Mouse (Mus musculus) limb, embryonic 12.5 days (tissue): ENCODE measurements around the gene Slc15a1. TPM values are rescaled to one million over a fixed set of nuclear protein-coding genes. Genes with fewer than 3 reads are reported as not detected.
"Not testable (repeated sequence)": the region's sequence is repeated elsewhere in the genome, so short reads cannot be mapped to it uniquely, and the experiment has no call there.

Experiments
- ATAC-seq: fragments of 200-750 bp; cut with Nextera tagmentation; 2 replicates; pipeline ENCODE4 v1.8.0; 2017; ENCODE audit warnings: low read depth, moderate TSS enrichment; ENCODE audit not compliant: insufficient number of reproducible peaks, insufficient read depth, low FRiP score, low TSS enrichment
- H3K27ac ChIP-seq: fragments of 300-500 bp; sonication (generic); 2 replicates; pipeline ENCODE4 v1.5.1; 2016; ENCODE audit warnings: mild to moderate bottlenecking, moderate library complexity
- H3K27me3 ChIP-seq: fragments of 300-500 bp; sonication (generic); 2 replicates; pipeline ENCODE4 v1.6.1; 2016; ENCODE audit warnings: mild to moderate bottlenecking, moderate library complexity
- H3K36me3 ChIP-seq: fragments of 300-500 bp; sonication (generic); 2 replicates; pipeline ENCODE4 v1.6.1; 2016; ENCODE audit warnings: mild to moderate bottlenecking, moderate library complexity
- H3K4me1 ChIP-seq: fragments of 300-500 bp; sonication (generic); replicated peaks from 2 replicates; pipeline ENCODE4 v1.6.1; 2016
- H3K4me2 ChIP-seq: fragments of 300-500 bp; sonication (generic); 2 replicates; pipeline ENCODE4 v1.6.1; 2016; ENCODE audit warnings: mild to moderate bottlenecking, moderate library complexity
- H3K4me3 ChIP-seq: fragments of 300-500 bp; sonication (generic); replicated peaks from 2 replicates; pipeline ENCODE4 v1.5.1; 2016; ENCODE audit warnings: mild to moderate bottlenecking
- H3K9ac ChIP-seq: fragments of 300-500 bp; sonication (generic); replicated peaks from 2 replicates; pipeline ENCODE4 v1.6.1; 2016; ENCODE audit warnings: mild to moderate bottlenecking, moderate library complexity
- H3K9me3 ChIP-seq: fragments of 300-500 bp; sonication (generic); 2 replicates; pipeline ENCODE4 v1.6.1; 2016; ENCODE audit warnings: mild to moderate bottlenecking, moderate library complexity
- WGBS: fragments of 180-500 bp; shearing (Covaris S2); methylation state at CpG from one replicate; pipeline ENCODE4 v1.1.7; 2016; 5-methylcytosine and 5-hydroxymethylcytosine counted together
- polyA plus RNA-seq: library from polyadenylated mRNA; unstranded; fragments of >200 nt; fragmentation: Nextera tagmentation; extraction: Ambion mirVana; gene quantifications from 2 replicates; pipeline ENCODE4 v1.2.1, GENCODE M21; 2016

The Slc15a1 gene
- polyA plus RNA-seq, 1 experiment from 2014 or later: not detected

DNA sequence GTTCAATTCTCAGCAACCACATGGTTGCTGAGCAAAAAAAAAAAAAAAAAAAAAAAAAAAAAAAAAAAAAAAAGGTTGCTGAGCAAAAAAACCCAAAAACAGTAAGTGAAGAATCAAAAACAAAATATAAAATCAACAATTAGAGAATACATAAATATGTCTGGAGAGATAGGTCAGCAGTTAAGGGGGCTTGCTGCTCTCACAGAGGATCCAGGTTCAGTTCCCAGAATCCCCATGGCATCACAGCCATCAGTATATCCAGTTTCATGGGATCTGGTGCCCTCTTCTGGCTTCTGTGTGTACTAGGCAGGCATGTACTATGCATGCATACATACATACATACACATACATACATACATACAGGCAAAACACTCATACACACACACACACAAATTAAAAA lies 78.3 kb downstream of the Slc15a1 start:
- Histone ChIP-seq H3K4me3 (no peak overlapping the region), H3K9me3 (peaks cover 2% of the 10 kb centered on the region; the same call in 1 of the 2 replicates), H3K4me1 (no peaks in the 10 kb centered on the region), H3K27me3 (no peaks in the 10 kb centered on the region), H3K4me2 (no peak overlapping the region), H3K36me3 (no peaks in the 10 kb centered on the region), H3K9ac (no peak overlapping the region), H3K27ac (no peak overlapping the region)
- ATAC-seq: no peak

DNA sequence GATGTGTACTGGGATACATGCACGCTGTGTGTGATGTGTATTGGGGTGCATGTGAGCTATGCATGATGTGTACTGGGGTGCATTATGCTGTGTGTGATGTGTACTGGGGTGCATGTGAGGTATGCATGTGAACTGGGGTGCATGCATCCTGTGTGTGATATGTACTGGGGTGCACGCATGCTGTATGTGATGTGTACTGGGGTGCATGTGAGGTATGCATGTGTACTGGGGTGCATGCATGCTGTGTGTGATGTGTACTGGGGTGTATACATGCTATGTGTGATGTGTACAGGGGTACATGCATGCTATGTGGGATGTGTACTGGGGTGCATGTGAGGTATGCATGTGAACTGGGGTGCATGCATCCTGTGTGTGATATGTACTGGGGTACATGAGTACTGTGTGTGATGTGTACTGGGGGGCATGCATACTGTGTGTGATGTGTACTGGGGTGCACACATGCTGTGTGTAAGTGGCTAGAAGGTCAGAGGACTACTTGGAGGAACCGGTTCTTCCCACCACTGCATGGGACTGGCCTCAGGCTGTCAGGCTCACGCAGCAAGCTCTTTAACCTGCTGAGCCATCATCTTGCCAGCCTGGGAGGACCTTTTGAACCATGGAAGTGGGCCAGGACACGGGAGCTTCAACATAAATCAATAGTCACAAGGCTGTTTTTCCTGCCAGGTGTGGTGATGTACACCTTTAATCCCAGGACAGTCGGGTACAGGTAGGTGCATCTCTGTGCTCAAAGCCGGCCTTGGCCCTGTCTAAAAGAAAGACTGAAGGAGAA lies 79.9 kb downstream of the Slc15a1 start:
- Histone ChIP-seq H3K27ac (no peak overlapping the region), H3K4me1 (no peaks in the 10 kb centered on the region), H3K9me3 (peaks cover 14% of the 10 kb centered on the region; the same call in 1 of the 2 replicates), H3K9ac (no peak overlapping the region), H3K27me3 (no peaks in the 10 kb centered on the region), H3K36me3 (no peaks in the 10 kb centered on the region), H3K4me3 (no peak overlapping the region), H3K4me2 (no peak overlapping the region)
- WGBS: 75% methylated on average over 7 of the region's 7 CpGs
- ATAC-seq: no peak

DNA sequence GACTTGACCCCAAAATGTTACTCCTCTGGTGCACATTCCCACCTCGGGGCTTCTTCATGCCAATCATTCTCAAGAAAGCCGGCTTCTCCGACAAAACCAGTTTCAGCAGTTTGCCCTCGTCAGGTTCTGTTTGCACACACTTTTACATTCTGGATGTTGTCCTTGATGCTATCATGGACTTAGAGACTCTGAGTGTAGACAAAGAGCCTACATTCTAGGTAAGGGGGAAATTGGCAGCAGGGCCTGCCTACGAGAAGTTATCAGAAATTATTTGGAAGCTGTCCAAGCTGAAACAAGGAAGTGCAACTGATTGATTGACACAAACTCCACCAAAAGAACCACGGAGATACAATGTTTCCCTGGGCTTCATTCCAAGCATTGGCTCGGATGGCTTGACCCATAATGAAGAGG lies 81.7 kb downstream of the Slc15a1 start:
- Histone ChIP-seq H3K9ac (no peak overlapping the region), H3K36me3 (no peaks in the 10 kb centered on the region), H3K9me3 (peaks cover 14% of the 10 kb centered on the region; the same call in 1 of the 2 replicates), H3K27me3 (no peaks in the 10 kb centered on the region), H3K4me1 (no peaks in the 10 kb centered on the region), H3K4me3 (no peak overlapping the region), H3K4me2 (no peak overlapping the region), H3K27ac (no peak overlapping the region)
- no peak for ATAC-seq
- 73% methylated on average over 7 of the region's 7 CpGs for WGBS

DNA sequence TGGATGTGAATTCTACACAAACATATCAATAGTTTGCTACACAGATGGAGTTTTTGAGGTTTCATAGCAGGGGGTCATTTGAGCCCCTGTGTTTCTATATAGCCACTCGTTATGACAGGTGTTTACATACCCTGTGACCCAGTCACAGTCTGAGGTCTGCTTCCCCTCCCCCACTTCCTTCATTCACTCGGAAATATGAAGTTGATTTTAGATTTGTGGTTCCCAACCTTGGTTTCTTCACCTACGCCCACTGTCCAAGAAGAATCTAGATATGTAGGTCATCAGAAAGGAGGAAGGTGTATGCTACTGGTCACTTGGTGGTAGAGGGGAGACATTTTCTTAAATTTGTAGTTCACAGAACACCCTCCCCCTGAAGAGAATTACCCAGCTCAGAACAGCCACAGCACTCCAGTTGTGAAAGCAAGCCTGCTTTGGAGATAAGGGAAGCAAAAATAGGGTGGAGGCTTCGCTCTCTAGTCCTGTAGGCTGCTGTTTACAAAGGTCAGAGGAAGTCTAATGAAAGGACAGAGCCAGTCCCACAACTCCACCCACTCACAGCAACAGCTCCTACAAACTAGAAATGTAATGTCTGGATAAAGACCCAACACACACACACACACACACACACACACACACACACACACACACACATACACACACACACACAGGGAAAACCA lies 82.2 kb downstream of the Slc15a1 start:
- H3K4me2 ChIP-seq: no peak overlapping the region
- H3K4me1 ChIP-seq: no peaks in the 10 kb centered on the region
- H3K27ac ChIP-seq: no peak overlapping the region
- H3K36me3 ChIP-seq: no peaks in the 10 kb centered on the region
- 62% methylated on average over 4 of the region's 4 CpGs for WGBS
- no peak overlapping the region for H3K4me3 ChIP-seq
- no peaks in the 10 kb centered on the region for H3K27me3 ChIP-seq
- H3K9me3 ChIP-seq: peaks cover 14% of the 10 kb centered on the region; the same call in 1 of the 2 replicates
- ATAC-seq: no peak
- H3K9ac ChIP-seq: no peak overlapping the region

DNA sequence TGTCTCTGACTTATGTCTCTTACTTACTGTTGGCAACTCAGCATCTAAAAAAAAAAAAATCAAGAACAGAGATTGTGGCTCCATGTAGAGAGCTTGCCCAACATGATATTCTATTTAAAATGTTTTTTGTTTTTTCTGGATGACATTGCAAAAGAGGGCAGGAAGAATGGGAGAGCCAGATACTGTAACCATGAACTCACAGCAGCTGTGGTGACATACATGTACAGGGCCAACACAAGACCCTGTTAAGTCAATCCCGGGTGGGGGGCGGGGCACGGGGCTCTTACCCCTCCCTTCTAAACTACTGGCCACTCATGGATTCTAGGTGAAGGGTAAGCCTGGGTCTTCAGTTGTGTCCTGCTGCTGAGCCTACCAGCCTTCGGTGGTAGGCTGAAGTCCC lies 83.1 kb downstream of the Slc15a1 start:
- Histone ChIP-seq H3K9me3 (peaks cover 14% of the 10 kb centered on the region; the same call in 1 of the 2 replicates), H3K27ac (no peak overlapping the region), H3K9ac (no peak overlapping the region), H3K27me3 (no peaks in the 10 kb centered on the region), H3K36me3 (no peaks in the 10 kb centered on the region), H3K4me2 (no peak overlapping the region), H3K4me1 (no peaks in the 10 kb centered on the region), H3K4me3 (no peak overlapping the region)
- ATAC-seq: no peak
- 89% methylated on average over 4 of the region's 4 CpGs for WGBS

DNA sequence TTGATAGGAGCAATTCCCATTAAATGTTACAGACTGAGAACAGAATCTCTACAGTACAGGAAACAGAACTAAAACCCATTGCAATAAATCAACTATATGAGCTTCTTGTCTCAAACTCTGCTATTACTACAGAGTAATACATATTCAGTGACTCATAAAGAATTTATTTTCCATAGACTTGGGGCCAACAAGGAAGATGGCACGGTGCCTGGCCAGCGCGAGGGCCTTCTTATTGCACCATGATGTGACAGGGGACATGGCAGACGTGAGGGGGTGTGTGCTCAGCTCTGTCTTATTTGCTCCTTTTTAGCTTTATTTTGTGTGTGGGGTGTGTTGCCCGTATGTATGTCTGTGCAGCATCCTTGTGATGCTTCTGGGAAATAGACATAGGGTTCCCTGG lies 87.5 kb downstream of the Slc15a1 start:
- Histone ChIP-seq H3K4me2 (no peak overlapping the region), H3K4me3 (no peak overlapping the region), H3K36me3 (no peaks in the 10 kb centered on the region), H3K27me3 (no peaks in the 10 kb centered on the region), H3K4me1 (no peaks in the 10 kb centered on the region), H3K27ac (no peak overlapping the region), H3K9me3 (peaks cover 12% of the 10 kb centered on the region; the same call in 1 of the 2 replicates), H3K9ac (no peak overlapping the region)
- ATAC-seq: no peak
- WGBS: 86% methylated on average over 5 of the region's 5 CpGs

DNA sequence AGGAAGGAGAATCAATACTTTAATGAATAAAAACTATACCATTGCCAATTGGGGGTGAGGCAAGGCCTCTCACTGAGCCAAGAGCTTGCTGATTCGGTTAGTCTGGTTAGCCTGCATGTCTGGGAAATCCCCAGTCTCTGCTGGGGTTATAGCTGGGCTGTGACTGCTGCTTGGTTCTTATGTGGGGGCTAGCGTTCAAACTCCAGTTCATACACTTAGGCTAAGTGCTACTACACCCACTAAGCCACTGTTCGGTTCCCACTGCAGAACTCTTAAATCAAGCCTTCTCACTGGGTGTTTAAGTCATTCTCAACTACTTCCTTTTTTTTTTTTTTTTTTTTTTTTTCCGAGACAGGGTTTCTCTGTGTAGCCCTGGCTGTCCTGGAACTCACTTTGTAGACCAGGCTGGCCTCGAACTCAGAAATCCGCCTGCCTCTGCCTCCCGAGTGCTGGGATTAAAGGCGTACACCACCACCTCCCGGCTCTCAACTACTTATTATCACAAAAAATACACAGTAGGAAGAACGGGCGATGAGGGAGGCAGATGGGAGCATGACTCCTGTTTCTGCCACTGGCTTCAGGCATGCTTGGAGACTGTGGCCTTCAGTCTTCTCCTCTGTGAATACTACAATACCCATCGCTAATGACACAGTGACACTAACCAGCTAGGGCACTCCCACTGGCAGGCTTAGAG lies 88.3 kb downstream of the Slc15a1 start:
- 90% methylated on average over 11 of the region's 12 CpGs for WGBS
- H3K27ac ChIP-seq: no peak overlapping the region
- H3K4me3 ChIP-seq: no peak overlapping the region
- H3K36me3 ChIP-seq: no peaks in the 10 kb centered on the region
- no peak overlapping the region for H3K4me2 ChIP-seq
- H3K9ac ChIP-seq: no peak overlapping the region
- H3K9me3 ChIP-seq: peaks cover 12% of the 10 kb centered on the region; the same call in 1 of the 2 replicates
- no peaks in the 10 kb centered on the region for H3K27me3 ChIP-seq
- no peaks in the 10 kb centered on the region for H3K4me1 ChIP-seq
- no peak for ATAC-seq

DNA sequence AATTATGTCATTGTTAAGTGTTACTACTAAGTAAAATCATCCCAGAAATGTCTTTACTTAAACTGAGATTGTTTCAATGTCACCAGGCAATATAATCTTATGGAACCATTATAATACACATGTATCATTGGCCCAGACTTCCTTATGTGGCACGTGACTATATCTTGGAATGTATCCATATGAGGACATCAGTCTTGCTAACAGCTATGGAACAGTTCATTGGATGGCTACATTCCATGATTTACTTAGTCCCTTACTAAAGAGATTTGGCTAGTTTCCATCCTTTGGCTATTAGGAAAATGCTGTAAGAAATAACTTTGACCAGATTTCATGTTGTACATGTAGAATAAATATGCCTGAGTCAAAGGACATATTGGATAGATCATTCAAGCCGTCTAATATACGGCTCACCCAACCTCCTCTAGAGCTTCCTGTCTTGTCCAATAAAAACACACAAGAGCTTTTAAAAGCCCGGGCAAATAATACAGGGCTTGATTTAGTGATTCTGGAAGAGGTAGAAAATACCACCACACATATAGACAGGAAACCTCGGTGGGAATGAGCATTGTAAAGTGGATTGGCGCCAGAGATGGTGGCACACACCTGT lies 90.3 kb downstream of the Slc15a1 start:
- Histone ChIP-seq H3K4me2 (no peak overlapping the region), H3K27ac (no peak overlapping the region), H3K36me3 (no peaks in the 10 kb centered on the region), H3K4me3 (no peak overlapping the region), H3K9me3 (no peaks in the 10 kb centered on the region), H3K27me3 (no peaks in the 10 kb centered on the region), H3K4me1 (no peaks in the 10 kb centered on the region), H3K9ac (no peak overlapping the region)
- 75% methylated on average over 6 of the region's 6 CpGs for WGBS
- ATAC-seq: no peak

DNA sequence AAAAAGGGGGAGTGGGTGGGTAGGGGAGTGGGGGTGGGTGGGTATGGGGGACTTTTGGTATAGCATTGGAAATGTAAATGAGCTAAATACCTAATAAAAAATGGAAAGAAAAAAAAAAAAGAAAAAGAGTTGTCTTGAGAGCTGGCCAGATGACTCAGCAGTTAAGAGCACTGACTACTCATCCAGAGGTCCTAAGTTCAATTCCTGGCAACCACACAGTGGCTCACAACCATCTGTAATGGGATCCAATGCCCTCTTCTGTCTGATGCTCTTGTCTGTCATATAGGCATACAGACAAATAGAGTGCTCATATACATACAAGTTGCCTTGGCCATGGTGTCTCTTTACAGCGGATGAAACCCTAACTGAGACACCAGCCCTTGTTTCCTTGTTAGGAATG lies 91.3 kb downstream of the Slc15a1 start:
- H3K27ac ChIP-seq, H3K9ac ChIP-seq, H3K36me3 ChIP-seq, ATAC-seq, H3K4me2 ChIP-seq, H3K9me3 ChIP-seq, H3K27me3 ChIP-seq, H3K4me3 ChIP-seq, H3K4me1 ChIP-seq: not testable (repeated sequence)
- 100% methylated on average over 1 of the region's 1 CpGs for WGBS
